Mouse (Mus musculus) limb, embryonic 13.5 days (tissue): ENCODE data around the gene Olfr560. TPM values are rescaled to one million over a fixed set of nuclear protein-coding genes. Genes with fewer than 3 reads are reported as not detected.

Source experiments
- ATAC-seq: fragments of 200-750 bp; cut with Nextera tagmentation; 2 replicates; pipeline ENCODE4 v1.8.0; 2017; ENCODE audit warnings: low read depth, moderate number of reproducible peaks, moderate TSS enrichment; ENCODE audit not compliant: low FRiP score
- H3K27ac ChIP-seq: fragments of 300-500 bp; sonication (generic); 2 replicates; pipeline ENCODE4 v1.5.1; 2015; ENCODE audit warnings: inconsistent platforms, mild to moderate bottlenecking, moderate library complexity
- H3K27me3 ChIP-seq: fragments of 300-500 bp; sonication (generic); 2 replicates; pipeline ENCODE4 v1.6.1; 2015; ENCODE audit warnings: mild to moderate bottlenecking, inconsistent platforms
- H3K36me3 ChIP-seq: fragments of 300-500 bp; sonication (generic); 2 replicates; pipeline ENCODE4 v1.6.1; 2015; ENCODE audit warnings: inconsistent platforms, mild to moderate bottlenecking, moderate library complexity
- H3K4me1 ChIP-seq: fragments of 300-500 bp; sonication (generic); 2 replicates; pipeline ENCODE4 v1.6.1; 2015; ENCODE audit warnings: inconsistent platforms
- H3K4me2 ChIP-seq: fragments of 300-500 bp; sonication (generic); replicated peaks from 2 replicates; pipeline ENCODE4 v1.6.1; 2015; ENCODE audit warnings: inconsistent platforms, mild to moderate bottlenecking, moderate library complexity
- H3K4me3 ChIP-seq: fragments of 300-500 bp; sonication (generic); 2 replicates; pipeline ENCODE4 v1.5.1; 2015; ENCODE audit warnings: moderate library complexity, mild to moderate bottlenecking, inconsistent platforms
- H3K9ac ChIP-seq: fragments of 300-500 bp; sonication (generic); 2 replicates; pipeline ENCODE4 v1.6.1; 2015; ENCODE audit warnings: mild to moderate bottlenecking, inconsistent platforms
- H3K9me3 ChIP-seq: fragments of 300-500 bp; sonication (generic); 2 replicates; pipeline ENCODE4 v1.6.1; 2016; ENCODE audit warnings: inconsistent platforms
- WGBS: fragments of 180-500 bp; shearing (Covaris S2); methylation state at CpG from one replicate; pipeline ENCODE4 v1.1.7; 2015; 5-methylcytosine and 5-hydroxymethylcytosine counted together
- polyA plus RNA-seq: library from polyadenylated mRNA; unstranded; fragments of >200 nt; fragmentation: Nextera tagmentation; extraction: Ambion mirVana; gene quantifications from 2 replicates; pipeline ENCODE4 v1.2.1, GENCODE M21; 2015

Olfr560 gene
- polyA plus RNA-seq, result not detected in 2 replicates

GRCm38 (mm10) chr7:102759266-102759665 lies at the start of gene Olfr560, which contains the start of gene Olfr78:
Gene Olfr560 (minus strand): TSS chr7:102759366.
Gene Olfr78 (minus strand): TSS chr7:102759471.
- 67% methylated on average over 4 of the region's 4 CpGs for WGBS
- H3K4me2 ChIP-seq, result no peak within 1 kb of the TSS

GRCm38 (mm10) chr7:102803180-102803579 lies 44.0 kb upstream of the Olfr560 start, which contains the start of gene Olfr564:
Gene Olfr564 (plus strand): TSS chr7:102803480.
- H3K9me3 ChIP-seq, result no peaks in the 10 kb centered on the region
- H3K9ac ChIP-seq, result no peak within 1 kb of the TSS
- no peak for ATAC-seq
- H3K4me3 ChIP-seq, result no peak within 1 kb of the TSS
- H3K4me1 ChIP-seq, result no peaks in the 10 kb centered on the region
- H3K36me3 ChIP-seq, result no peaks in the 10 kb centered on the region
- no peak within 1 kb of the TSS for H3K4me2 ChIP-seq
- no peaks in the 10 kb centered on the region for H3K27me3 ChIP-seq
- H3K27ac ChIP-seq, result no peak within 1 kb of the TSS

More at GRCm38 (mm10) chr7:102759266-102759665, at the start of gene Olfr560, which contains the start of gene Olfr78:
- Histone ChIP-seq H3K4me3 (no peak within 1 kb of the TSS), H3K27ac (no peak within 1 kb of the TSS), H3K36me3 (no peaks in the 10 kb centered on the region), H3K4me1 (no peaks in the 10 kb centered on the region), H3K27me3 (no peaks in the 10 kb centered on the region), H3K9ac (no peak within 1 kb of the TSS), H3K9me3 (no peaks in the 10 kb centered on the region)
- ATAC-seq, result no peak

GRCm38 (mm10) chr7:102770921-102771320 lies 11.8 kb upstream of the Olfr560 start, which contains the start of gene Olfr561:
Gene Olfr561 (plus strand): TSS chr7:102771221.
- Histone ChIP-seq H3K27me3 (no peaks in the 10 kb centered on the region), H3K4me1 (no peaks in the 10 kb centered on the region), H3K4me3 (no peak within 1 kb of the TSS), H3K36me3 (no peaks in the 10 kb centered on the region), H3K27ac (no peak within 1 kb of the TSS), H3K9ac (no peak within 1 kb of the TSS), H3K9me3 (no peaks in the 10 kb centered on the region), H3K4me2 (no peak within 1 kb of the TSS)
- ATAC-seq, result no peak
- 75% methylated on average over 2 of the region's 2 CpGs for whole genome bisulfite sequencing

- ATAC-seq, result no peak
- H3K4me1 ChIP-seq, result no peaks in the 10 kb centered on the region
- no peak overlapping the region for H3K9ac ChIP-seq
- H3K27me3 ChIP-seq, result no peaks in the 10 kb centered on the region
- H3K4me3 ChIP-seq, result no peak overlapping the region
- H3K9me3 ChIP-seq, result no peaks in the 10 kb centered on the region
- H3K27ac ChIP-seq, result no peak overlapping the region
- 11% methylated on average over 1 of the region's 1 CpGs for WGBS
- no peak overlapping the region for H3K4me2 ChIP-seq
- H3K36me3 ChIP-seq, result no peaks in the 10 kb centered on the region
These were observed 7.1 kb downstream of the Olfr560 start for GRCm38 (mm10) chr7:102752086-102752485.

- H3K36me3 ChIP-seq, result no peaks in the 10 kb centered on the region
- H3K27me3 ChIP-seq, result no peaks in the 10 kb centered on the region
- H3K4me1 ChIP-seq, result no peaks in the 10 kb centered on the region
- H3K4me3 ChIP-seq, result no peak overlapping the region
- no peaks in the 10 kb centered on the region for H3K9me3 ChIP-seq
- ATAC-seq, result no peak
- H3K4me2 ChIP-seq, result no peak overlapping the region
- 27% methylated on average over 2 of the region's 2 CpGs for WGBS
- no peak overlapping the region for H3K27ac ChIP-seq
- H3K9ac ChIP-seq, result no peak overlapping the region
These were observed 21.5 kb downstream of the Olfr560 start for GRCm38 (mm10) chr7:102737705-102738104.

GRCm38 (mm10) chr7:102733793-102734192 lies 25.4 kb downstream of the Olfr560 start:
- WGBS, result 36% methylated on average over 1 of the region's 1 CpGs
- H3K27ac ChIP-seq, result no peak overlapping the region
- H3K36me3 ChIP-seq, result no peaks in the 10 kb centered on the region
- no peaks in the 10 kb centered on the region for H3K9me3 ChIP-seq
- no peak overlapping the region for H3K4me3 ChIP-seq
- H3K4me1 ChIP-seq, result no peaks in the 10 kb centered on the region
- H3K4me2 ChIP-seq, result no peak overlapping the region
- H3K9ac ChIP-seq, result no peak overlapping the region
- ATAC-seq, result 0 out of 2 replicates have a peak, but pooled peaks have one; percentile 36
- H3K27me3 ChIP-seq, result no peaks in the 10 kb centered on the region

- no peak within 1 kb of the TSS for H3K27ac ChIP-seq
These were observed 31.8 kb downstream of the Olfr560 start, which contains the start of gene Olfr559 for GRCm38 (mm10) chr7:102727391-102727790. Gene Olfr559 (minus strand): TSS chr7:102727491.

GRCm38 (mm10) chr7:102718970-102719369 lies 40.2 kb downstream of the Olfr560 start, which contains the start of gene Olfr33:
Gene Olfr33 (minus strand): TSS chr7:102719070.
- Histone ChIP-seq H3K9ac (no peak within 1 kb of the TSS), H3K4me3 (no peak within 1 kb of the TSS), H3K27me3 (no peaks in the 10 kb centered on the region), H3K4me2 (no peak within 1 kb of the TSS), H3K36me3 (no peaks in the 10 kb centered on the region), H3K4me1 (no peaks in the 10 kb centered on the region), H3K27ac (no peak within 1 kb of the TSS), H3K9me3 (no peaks in the 10 kb centered on the region)
- no peak for ATAC-seq
- 39% methylated on average over 1 of the region's 1 CpGs for WGBS

More at GRCm38 (mm10) chr7:102727391-102727790, 31.8 kb downstream of the Olfr560 start, which contains the start of gene Olfr559:
- Histone ChIP-seq H3K36me3 (no peaks in the 10 kb centered on the region), H3K9me3 (no peaks in the 10 kb centered on the region), H3K4me2 (no peak within 1 kb of the TSS), H3K4me1 (no peaks in the 10 kb centered on the region), H3K4me3 (no peak within 1 kb of the TSS), H3K27me3 (no peaks in the 10 kb centered on the region), H3K9ac (no peak within 1 kb of the TSS)
- no peak for ATAC-seq

GRCm38 (mm10) chr7:102701915-102702314 lies 57.3 kb downstream of the Olfr560 start, which contains the start of gene Olfr558:
Gene Olfr558 (plus strand): TSS chr7:102702215.
- no peak for ATAC-seq
- H3K36me3 ChIP-seq, result no peaks in the 10 kb centered on the region
- H3K4me3 ChIP-seq, result no peak within 1 kb of the TSS
- H3K9me3 ChIP-seq, result no peaks in the 10 kb centered on the region
- H3K9ac ChIP-seq, result no peak within 1 kb of the TSS
- H3K4me2 ChIP-seq, result no peak within 1 kb of the TSS
- no peak within 1 kb of the TSS for H3K27ac ChIP-seq
- no peaks in the 10 kb centered on the region for H3K4me1 ChIP-seq
- H3K27me3 ChIP-seq, result no peaks in the 10 kb centered on the region

Other genes starting within 250 kb of the Olfr560 start
- not detected in 2 replicates for gene Olfr547, start 224.6 kb downstream of the Olfr560 start, polyA plus RNA-seq
- not detected in 2 replicates for gene Olfr548-ps1, start 218.5 kb downstream of the Olfr560 start, polyA plus RNA-seq
- not detected in 2 replicates for gene Olfr549, start 209.5 kb downstream of the Olfr560 start, polyA plus RNA-seq
- 0.23 and 0.52 TPM in 2 replicates for gene Trim21, start 193.9 kb downstream of the Olfr560 start, polyA plus RNA-seq
- gene Olfr550, start 187.9 kb downstream of the Olfr560 start, polyA plus RNA-seq, result not detected in 2 replicates
- gene Olfr551, start 167.5 kb downstream of the Olfr560 start, polyA plus RNA-seq, result not detected in 2 replicates
- not detected in 2 replicates for gene Olfr552, start 161.6 kb downstream of the Olfr560 start, polyA plus RNA-seq
- not detected in 2 replicates for gene Olfr553, start 141.1 kb downstream of the Olfr560 start, polyA plus RNA-seq
- gene Olfr554, start 120.9 kb downstream of the Olfr560 start, polyA plus RNA-seq, result not detected in 2 replicates
- not detected in 2 replicates for gene Olfr555, start 100.5 kb downstream of the Olfr560 start, polyA plus RNA-seq
- gene Olfr556, start 94.5 kb downstream of the Olfr560 start, polyA plus RNA-seq, result not detected in 2 replicates
- gene Trim68, start 72.0 kb downstream of the Olfr560 start, polyA plus RNA-seq, result 17.0 and 19.9 TPM in 2 replicates
- not detected in 2 replicates for gene Olfr557, start 63.5 kb downstream of the Olfr560 start, polyA plus RNA-seq
- 0.10 and 0.17 TPM in 2 replicates for gene Olfr558, start 57.2 kb downstream of the Olfr560 start, polyA plus RNA-seq
- not detected in 2 replicates for gene Olfr33, start 40.3 kb downstream of the Olfr560 start, polyA plus RNA-seq
- gene Olfr559, start 31.9 kb downstream of the Olfr560 start, polyA plus RNA-seq, result not detected in 2 replicates
- not detected in 2 replicates for gene Olfr78, start 105 bp upstream of the Olfr560 start, polyA plus RNA-seq
- not detected in 2 replicates for gene Olfr561, start 11.9 kb upstream of the Olfr560 start, polyA plus RNA-seq
- gene Olfr564, start 44.1 kb upstream of the Olfr560 start, polyA plus RNA-seq, result not detected in 2 replicates
- gene Olfr566, start 99.4 kb upstream of the Olfr560 start, polyA plus RNA-seq, result not detected in 2 replicates
- not detected in 2 replicates for gene Olfr568, start 117.8 kb upstream of the Olfr560 start, polyA plus RNA-seq
- not detected in 2 replicates for gene Olfr569, start 131.5 kb upstream of the Olfr560 start, polyA plus RNA-seq
- not detected in 2 replicates for gene Olfr570, start 135.2 kb upstream of the Olfr560 start, polyA plus RNA-seq
- gene Olfr571, start 158.2 kb upstream of the Olfr560 start, polyA plus RNA-seq, result not detected in 2 replicates
- not detected in 2 replicates for gene Olfr572, start 165.0 kb upstream of the Olfr560 start, polyA plus RNA-seq
- gene Olfr573-ps1, start 183.2 kb upstream of the Olfr560 start, polyA plus RNA-seq, result not detected in 2 replicates
- not detected in 2 replicates for gene Olfr574, start 189.1 kb upstream of the Olfr560 start, polyA plus RNA-seq
- not detected in 2 replicates for gene Olfr575, start 199.4 kb upstream of the Olfr560 start, polyA plus RNA-seq
- gene Olfr576, start 203.3 kb upstream of the Olfr560 start, polyA plus RNA-seq, result not detected in 2 replicates
- not detected in 2 replicates for gene Olfr577, start 216.6 kb upstream of the Olfr560 start, polyA plus RNA-seq
- not detected in 2 replicates for gene Olfr578, start 230.0 kb upstream of the Olfr560 start, polyA plus RNA-seq